Mouse (Mus musculus) hindbrain, embryonic 11.5 days (tissue): ENCODE results near the gene Camk2b. TPM values are rescaled to one million over a fixed set of nuclear protein-coding genes. Genes with fewer than 3 reads are reported as not detected.

Experiments used
- ATAC-seq: fragments of 200-750 bp; cut with Nextera tagmentation; 2 replicates; pipeline ENCODE4 v1.8.0; 2017; ENCODE audit warnings: mild to moderate bottlenecking, moderate TSS enrichment, moderate library complexity; ENCODE audit not compliant: low FRiP score
- DNase-seq: peaks from one replicate; pipeline ENCODE4 v3.0.0-alpha.2; 2015; ENCODE audit warnings: low spot score
- H3K27ac ChIP-seq: fragments of 300-500 bp; sonication (generic); 2 replicates; pipeline ENCODE4 v1.5.1; 2014; ENCODE audit warnings: mild to moderate bottlenecking, low read depth, low read length
- H3K27me3 ChIP-seq: fragments of 300-500 bp; sonication (generic); 2 replicates; pipeline ENCODE4 v1.6.1; 2014; ENCODE audit warnings: mild to moderate bottlenecking, low read length, moderate library complexity, mixed read lengths; ENCODE audit not compliant: control insufficient read depth, insufficient read depth
- H3K36me3 ChIP-seq: fragments of 300-500 bp; sonication (generic); 2 replicates; pipeline ENCODE4 v1.6.1; 2014; ENCODE audit warnings: mild to moderate bottlenecking, low read length, moderate library complexity, mixed read lengths; ENCODE audit not compliant: control insufficient read depth, insufficient read depth
- H3K4me1 ChIP-seq: fragments of 300-500 bp; sonication (generic); replicated peaks from 2 replicates; pipeline ENCODE4 v1.6.1; 2014; ENCODE audit warnings: low read length, mixed read lengths; ENCODE audit not compliant: control insufficient read depth, insufficient read depth
- H3K4me2 ChIP-seq: fragments of 300-500 bp; sonication (generic); replicated peaks from 2 replicates; pipeline ENCODE4 v1.6.1; 2014; ENCODE audit warnings: mild to moderate bottlenecking, low read depth, low read length
- H3K4me3 ChIP-seq: fragments of 300-500 bp; sonication (generic); 2 replicates; pipeline ENCODE4 v1.5.1; 2014; ENCODE audit warnings: low read depth, low read length
- H3K9ac ChIP-seq: fragments of 300-500 bp; sonication (generic); 2 replicates; pipeline ENCODE4 v1.6.1; 2014; ENCODE audit warnings: low read depth, low read length
- H3K9me3 ChIP-seq: fragments of 300-500 bp; sonication (generic); 2 replicates; pipeline ENCODE4 v1.6.1; 2016; ENCODE audit warnings: low read length; ENCODE audit not compliant: control insufficient read depth
- WGBS: fragments of 180-500 bp; shearing (Covaris S2); extraction: QIAGEN DNeasy Blood & Tissue Kit; methylation state at CpG from one replicate; pipeline ENCODE4 v1.1.7; 2014; 5-methylcytosine and 5-hydroxymethylcytosine counted together
- polyA plus RNA-seq: library from polyadenylated mRNA; unstranded; fragments of >200 nt; fragmentation: Nextera tagmentation; extraction: Ambion mirVana; gene quantifications from 2 replicates; pipeline ENCODE4 v1.2.1, GENCODE M21; 2014

The Camk2b gene
- polyA plus RNA-seq, 1 experiment from 2014 or later = 3.4 TPM

DNA sequence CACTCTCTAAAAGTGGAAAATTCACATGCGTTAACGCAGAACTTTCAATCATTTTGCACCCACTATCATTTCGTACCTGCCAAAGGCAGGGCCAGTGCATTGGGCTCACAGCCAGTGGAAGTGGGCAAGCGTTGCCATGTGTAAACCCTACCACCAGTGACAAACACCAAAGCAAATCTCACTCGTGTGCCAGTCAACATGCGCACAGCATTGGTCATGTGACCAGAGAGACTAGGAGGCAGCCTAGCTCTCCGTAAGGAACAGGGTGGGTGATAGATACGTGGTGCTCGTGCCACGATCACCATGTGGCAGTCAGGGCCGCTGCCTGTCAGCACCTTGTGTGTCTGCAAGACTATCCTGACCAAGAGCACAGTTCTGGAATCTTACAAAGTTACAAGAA is 3.8 kb downstream of the Camk2b start:
- Histone ChIP-seq H3K36me3 (no peaks in the 10 kb centered on the region), H3K4me1 (peaks cover 5% of the 10 kb centered on the region; the same call in 1 of the 2 replicates), H3K4me3 (no peak overlapping the region), H3K4me2 (no peak overlapping the region), H3K9me3 (no peaks in the 10 kb centered on the region), H3K9ac (no peak overlapping the region), H3K27me3 (peaks cover 45% of the 10 kb centered on the region), H3K27ac (no peak overlapping the region)
- DNase-seq = no peak
- 91% methylated on average over 11 of the region's 11 CpGs for WGBS
- ATAC-seq = no peak

- ATAC-seq (no peak), DNase-seq (no peak)
- H3K4me2 ChIP-seq = no peak overlapping the region
- no peak overlapping the region for H3K27ac ChIP-seq
- WGBS = 83% methylated on average over 5 of the region's 5 CpGs
- peaks cover 5% of the 10 kb centered on the region; the same call in 1 of the 2 replicates for H3K4me1 ChIP-seq
- no peak overlapping the region for H3K4me3 ChIP-seq
- H3K9ac ChIP-seq = no peak overlapping the region
- H3K36me3 ChIP-seq = no peaks in the 10 kb centered on the region
- no peaks in the 10 kb centered on the region for H3K9me3 ChIP-seq
- peaks cover 41% of the 10 kb centered on the region for H3K27me3 ChIP-seq
These were observed 4.3 kb downstream of the Camk2b start for GRCm38 (mm10) chr11:6061891-6062290.

DNA sequence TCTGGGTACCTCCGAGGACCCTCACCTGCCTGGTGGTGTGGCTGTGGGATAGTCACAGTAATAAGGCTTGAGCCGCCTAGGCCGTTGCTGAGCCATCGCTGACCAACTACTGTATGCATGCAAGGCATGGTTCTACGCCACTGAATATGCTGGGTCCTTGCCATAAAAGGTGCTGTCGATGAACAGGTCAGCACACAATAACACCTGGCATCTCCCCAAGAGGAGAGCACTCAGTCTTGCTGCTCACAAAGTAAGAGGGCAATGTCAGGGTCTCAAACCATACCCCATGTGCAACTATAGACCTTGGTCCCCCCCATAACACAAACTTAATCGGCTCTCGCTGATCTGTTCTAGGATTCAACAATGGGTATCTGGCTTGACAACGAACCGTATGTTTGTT is 7.0 kb downstream of the Camk2b start:
- no peak for ATAC-seq
- H3K36me3 ChIP-seq = no peaks in the 10 kb centered on the region
- DNase-seq = no peak
- H3K9ac ChIP-seq = no peak overlapping the region
- H3K27me3 ChIP-seq = peaks cover 14% of the 10 kb centered on the region
- H3K4me3 ChIP-seq = no peak overlapping the region
- H3K27ac ChIP-seq = no peak overlapping the region
- no peaks in the 10 kb centered on the region for H3K9me3 ChIP-seq
- no peak overlapping the region for H3K4me2 ChIP-seq
- H3K4me1 ChIP-seq = no peaks in the 10 kb centered on the region
- WGBS = 92% methylated on average over 10 of the region's 10 CpGs

DNA sequence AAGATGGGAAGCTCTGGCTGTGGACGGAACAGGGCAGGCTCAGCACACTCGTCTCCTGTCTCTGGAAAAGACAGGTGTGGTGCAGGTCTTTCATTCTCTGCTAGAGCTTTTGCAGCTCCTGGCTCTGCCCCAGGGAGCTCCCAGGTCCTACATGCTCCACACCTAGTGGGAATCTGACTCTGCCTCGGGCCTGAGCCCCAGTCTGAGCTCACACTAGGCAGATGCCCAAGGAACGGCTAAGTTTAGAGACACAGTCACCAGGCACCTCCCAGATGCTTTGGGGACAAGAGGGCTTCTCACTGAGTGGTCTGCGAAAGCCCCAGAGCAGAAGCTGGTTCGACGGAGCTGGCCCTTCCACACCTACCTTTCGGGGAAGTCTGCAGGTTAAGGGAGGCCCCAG is 12.8 kb downstream of the Camk2b start:
- ATAC-seq (no peak), DNase-seq (no peak)
- H3K9me3 ChIP-seq = no peaks in the 10 kb centered on the region
- H3K4me2 ChIP-seq = no peak overlapping the region
- H3K27ac ChIP-seq = no peak overlapping the region
- no peaks in the 10 kb centered on the region for H3K36me3 ChIP-seq
- H3K9ac ChIP-seq = no peak overlapping the region
- WGBS = 86% methylated on average over 8 of the region's 8 CpGs
- H3K4me1 ChIP-seq = no peaks in the 10 kb centered on the region
- H3K4me3 ChIP-seq = no peak overlapping the region
- no peaks in the 10 kb centered on the region for H3K27me3 ChIP-seq

DNA sequence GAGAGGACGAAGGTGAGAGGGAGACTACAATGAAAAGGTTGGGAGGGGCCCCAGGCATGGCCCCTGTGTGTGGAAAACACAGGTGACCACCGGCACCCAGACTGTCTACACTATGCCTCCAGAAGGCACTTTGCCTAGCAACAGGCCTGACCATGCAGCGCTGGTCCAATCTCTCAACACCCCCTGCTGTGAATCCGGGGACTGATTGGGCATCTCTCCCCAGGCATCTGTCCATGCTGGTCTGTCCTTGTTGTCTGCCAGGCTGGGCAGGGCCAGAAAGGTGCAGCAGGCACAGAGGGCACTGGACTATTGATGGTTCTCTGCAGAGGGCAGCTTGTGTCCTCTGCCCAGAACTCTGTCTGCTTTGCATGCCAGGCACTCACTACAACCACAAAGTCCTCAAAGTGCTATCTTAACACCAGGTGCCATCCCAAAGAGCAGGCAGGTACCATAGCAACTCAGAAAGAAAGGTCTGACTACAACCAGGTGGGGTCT is 16.0 kb downstream of the Camk2b start:
- 75% methylated on average over 4 of the region's 4 CpGs for WGBS

DNA sequence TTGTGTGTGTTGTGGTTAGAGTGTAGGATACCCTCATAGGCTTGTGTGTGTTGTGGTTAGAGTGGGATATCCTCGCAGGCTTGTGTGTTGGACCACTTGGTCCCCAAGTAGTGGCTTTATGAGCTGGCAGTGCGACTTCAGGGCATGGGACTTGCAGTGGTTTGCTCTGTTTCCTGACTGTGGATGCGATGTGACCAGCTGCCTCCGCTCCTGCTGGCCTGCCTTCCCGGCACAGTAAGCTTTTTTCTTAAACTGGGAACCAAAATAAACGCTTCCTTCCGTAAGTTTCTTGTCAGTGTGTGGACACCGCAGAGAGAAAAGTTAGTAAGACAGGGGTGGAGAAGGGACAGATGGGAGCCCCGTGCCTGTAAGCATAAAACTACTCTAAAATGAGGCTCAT is 18.0 kb downstream of the Camk2b start:
- Histone ChIP-seq H3K9me3 (no peaks in the 10 kb centered on the region), H3K27ac (no peak overlapping the region), H3K4me1 (no peaks in the 10 kb centered on the region), H3K4me2 (no peak overlapping the region), H3K27me3 (no peaks in the 10 kb centered on the region), H3K9ac (no peak overlapping the region), H3K4me3 (no peak overlapping the region), H3K36me3 (no peaks in the 10 kb centered on the region)
- 79% methylated on average over 9 of the region's 9 CpGs for WGBS
- ATAC-seq (no peak), DNase-seq (no peak)

More for the DNA sequence above, 16.0 kb downstream of the Camk2b start:
- Histone ChIP-seq H3K36me3 (no peaks in the 10 kb centered on the region), H3K27me3 (no peaks in the 10 kb centered on the region), H3K9me3 (no peaks in the 10 kb centered on the region), H3K9ac (no peak overlapping the region), H3K4me3 (no peak overlapping the region), H3K4me2 (no peak overlapping the region), H3K27ac (no peak overlapping the region), H3K4me1 (no peaks in the 10 kb centered on the region)
- DNase-seq = no peak
- ATAC-seq = no peak

- H3K27ac ChIP-seq = 0 out of 2 replicates have a peak overlapping the region, but pooled peaks have one; percentile 24
- H3K4me1 ChIP-seq = 0 out of 2 replicates have a peak, but pooled peaks cover 3% of the 10 kb centered on the region
- ATAC-seq (no peak), DNase-seq (peak; percentile 7)
- H3K27me3 ChIP-seq = no peaks in the 10 kb centered on the region
- no peaks in the 10 kb centered on the region for H3K36me3 ChIP-seq
- no peaks in the 10 kb centered on the region for H3K9me3 ChIP-seq
- 46% methylated on average over 7 of the region's 7 CpGs for WGBS
- H3K4me3 ChIP-seq = no peak overlapping the region
- no peak overlapping the region for H3K4me2 ChIP-seq
- no peak overlapping the region for H3K9ac ChIP-seq
These were observed 27.2 kb downstream of the Camk2b start for GRCm38 (mm10) chr11:6038929-6039328.

GRCm38 (mm10) chr11:6037686-6038085 is 28.5 kb downstream of the Camk2b start:
- H3K4me1 ChIP-seq = 0 out of 2 replicates have a peak, but pooled peaks cover 3% of the 10 kb centered on the region
- H3K9ac ChIP-seq = no peak overlapping the region
- H3K27me3 ChIP-seq = no peaks in the 10 kb centered on the region
- H3K27ac ChIP-seq = no peak overlapping the region
- H3K36me3 ChIP-seq = no peaks in the 10 kb centered on the region
- no peak for ATAC-seq
- H3K4me2 ChIP-seq = no peak overlapping the region
- H3K4me3 ChIP-seq = no peak overlapping the region
- 93% methylated on average over 7 of the region's 7 CpGs for WGBS
- H3K9me3 ChIP-seq = no peaks in the 10 kb centered on the region
- no peak for DNase-seq

DNA sequence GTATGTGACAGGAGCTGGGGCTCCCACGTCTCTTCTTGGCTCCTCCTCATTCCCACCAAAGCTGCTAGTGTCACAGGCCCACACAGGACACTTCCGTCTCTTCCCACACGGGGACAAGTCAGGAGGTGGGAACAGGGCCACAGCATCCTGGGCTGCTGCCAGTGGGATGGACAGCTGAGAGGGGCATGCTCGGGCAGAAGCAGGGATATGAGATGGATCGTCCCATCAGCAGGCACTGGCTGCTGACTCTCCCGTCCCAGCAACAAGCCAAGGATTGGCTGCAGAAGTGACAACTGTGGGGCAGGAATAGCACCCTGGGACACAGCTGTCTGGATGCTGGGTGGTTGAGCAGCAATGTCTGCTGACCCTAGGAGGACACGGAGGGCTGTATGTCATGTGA is 29.0 kb downstream of the Camk2b start:
- H3K27ac ChIP-seq = no peak overlapping the region
- no peak overlapping the region for H3K4me2 ChIP-seq
- ATAC-seq (no peak), DNase-seq (no peak)
- no peaks in the 10 kb centered on the region for H3K36me3 ChIP-seq
- H3K4me3 ChIP-seq = no peak overlapping the region
- H3K9ac ChIP-seq = no peak overlapping the region
- 0 out of 2 replicates have a peak, but pooled peaks cover 3% of the 10 kb centered on the region for H3K4me1 ChIP-seq
- 88% methylated on average over 7 of the region's 7 CpGs for WGBS
- H3K9me3 ChIP-seq = no peaks in the 10 kb centered on the region
- no peaks in the 10 kb centered on the region for H3K27me3 ChIP-seq
